Mouse (Mus musculus) MN1 (cell line): ENCODE results near the gene Coasy.

Source experiments
- DNase-seq: peaks from one replicate; pipeline ENCODE4 v3.0.0-alpha.2; 2016; ENCODE audit warnings: low spot score

Coasy gene

DNA sequence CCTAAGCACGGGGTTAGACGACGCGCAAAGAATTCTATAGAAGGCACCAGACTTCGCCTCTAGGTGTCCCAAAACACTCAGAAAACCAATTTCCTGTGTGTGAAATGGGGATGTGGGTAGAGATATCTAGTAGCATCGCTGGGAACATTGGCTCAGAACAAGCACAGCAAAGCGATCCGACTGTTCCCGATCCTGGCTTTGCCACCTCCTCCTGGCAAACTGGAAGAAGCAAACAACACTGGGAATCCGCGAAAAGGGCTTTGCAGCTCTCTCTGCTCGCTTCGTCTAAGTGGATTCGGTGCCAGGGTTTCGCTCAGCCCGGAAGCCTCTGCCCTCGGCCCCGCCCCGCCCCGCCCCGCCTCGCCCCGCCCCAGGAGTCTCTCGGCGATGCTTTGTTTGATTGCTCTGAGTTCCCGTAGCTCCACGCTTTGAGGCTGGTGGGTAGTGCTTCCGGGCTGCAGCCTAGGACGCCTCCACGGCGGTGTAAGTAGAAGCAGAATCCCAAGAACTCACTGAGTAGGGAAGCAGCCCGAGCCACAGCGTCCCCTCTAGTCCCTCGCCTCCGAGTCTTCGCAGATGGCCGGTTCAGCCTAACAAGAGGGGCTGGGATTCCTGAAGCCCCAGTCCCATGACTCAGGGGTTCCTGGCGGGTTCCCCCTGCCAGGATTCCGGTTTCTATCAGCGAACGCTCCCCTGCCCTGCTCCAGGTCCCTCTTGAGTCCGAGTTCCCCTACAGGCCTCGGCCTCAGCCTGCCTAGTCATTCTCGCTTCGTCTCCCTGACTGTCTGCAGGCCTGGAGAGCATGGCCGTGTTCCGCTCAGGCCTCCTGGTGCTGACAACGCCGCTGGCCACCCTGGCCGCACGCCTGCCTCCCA is at the start of gene Coasy:
Gene Coasy, plus strand, starts transcription at position 358 of the 875 bp plus-strand sequence.
- peak; percentile 93 for DNase-seq

DNA sequence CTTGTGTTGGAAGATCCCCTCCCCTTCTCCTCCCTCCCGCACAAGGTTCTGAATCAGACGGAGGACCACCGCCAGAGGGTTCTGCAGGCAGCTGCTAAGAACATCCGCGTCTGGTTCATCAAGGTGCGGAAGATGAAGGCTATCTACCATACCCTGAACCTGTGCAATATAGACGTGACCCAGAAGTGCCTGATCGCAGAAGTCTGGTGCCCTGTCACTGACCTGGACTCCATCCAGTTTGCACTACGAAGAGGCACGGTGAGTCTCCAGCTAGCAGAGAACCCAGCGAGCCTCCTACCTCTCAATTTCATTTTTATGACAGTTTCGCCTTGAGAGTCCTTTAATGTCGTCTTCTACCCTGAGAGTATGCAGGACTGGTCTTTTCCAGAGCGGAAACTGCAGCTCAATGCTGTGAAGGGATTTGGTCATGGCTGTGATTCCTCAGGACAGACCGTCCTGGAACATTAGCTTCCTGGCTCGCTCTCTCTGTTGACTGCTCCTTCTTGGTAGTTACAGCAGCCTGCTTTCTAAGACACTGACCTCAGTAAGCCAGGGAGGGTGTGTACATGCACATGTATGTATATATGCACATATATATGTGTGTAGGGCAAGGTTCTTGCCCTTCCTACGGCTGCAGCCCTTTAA is 48.4 kb upstream of the Coasy start:
- no peak for DNase-seq

DNA sequence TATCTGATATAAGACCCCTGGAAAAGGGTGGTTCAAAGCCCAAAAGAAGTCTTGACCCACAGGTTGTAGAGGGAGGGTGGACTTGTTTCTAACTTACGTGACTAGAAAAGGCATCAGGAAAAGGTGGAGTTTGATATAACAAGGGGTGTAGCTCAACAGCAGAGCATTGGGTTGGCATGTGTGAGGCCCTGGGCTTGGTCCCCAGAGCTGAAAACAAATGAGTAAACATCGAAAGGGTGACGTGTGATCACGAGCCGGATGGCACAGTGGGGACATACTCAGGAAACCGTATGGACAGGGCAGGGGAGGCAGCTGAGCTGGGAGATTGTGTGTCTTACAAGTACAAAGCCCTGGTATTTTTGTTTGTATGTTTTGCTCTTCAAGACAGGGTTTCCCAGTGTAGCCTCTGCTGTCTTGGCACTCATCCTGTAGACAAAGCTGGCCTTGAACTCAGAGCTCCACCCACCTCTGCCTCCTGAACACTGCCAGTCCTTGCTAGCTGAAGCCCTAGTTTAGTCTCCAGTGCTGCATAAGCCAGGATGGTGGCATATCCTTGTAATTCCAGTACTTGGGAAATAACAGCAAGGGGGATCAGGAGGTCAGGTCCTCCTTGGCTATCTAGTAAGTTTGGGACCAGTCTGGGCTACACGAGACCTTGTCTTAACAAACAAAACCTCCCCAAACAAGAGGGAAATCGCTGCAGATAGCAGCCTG is 47.6 kb upstream of the Coasy start:
- no peak for DNase-seq

DNA sequence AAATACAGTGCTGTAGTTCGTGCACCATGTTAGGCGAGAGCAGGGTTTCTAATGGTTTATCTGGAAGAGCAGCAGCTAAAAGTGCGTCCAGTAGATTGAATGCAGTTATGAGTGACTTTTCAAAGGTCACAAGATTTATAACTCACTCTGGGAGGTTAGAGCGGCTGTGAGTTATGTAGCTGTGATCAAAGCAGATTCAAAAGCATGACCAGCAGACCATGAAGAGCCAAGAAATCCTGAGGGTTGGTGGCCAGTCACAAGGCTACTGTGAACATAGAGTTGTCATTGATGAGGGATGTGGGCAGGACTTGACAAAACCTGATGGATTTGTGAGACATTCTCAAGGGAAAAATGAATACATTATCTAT is 47.1 kb upstream of the Coasy start:
- DNase-seq = no peak

DNA sequence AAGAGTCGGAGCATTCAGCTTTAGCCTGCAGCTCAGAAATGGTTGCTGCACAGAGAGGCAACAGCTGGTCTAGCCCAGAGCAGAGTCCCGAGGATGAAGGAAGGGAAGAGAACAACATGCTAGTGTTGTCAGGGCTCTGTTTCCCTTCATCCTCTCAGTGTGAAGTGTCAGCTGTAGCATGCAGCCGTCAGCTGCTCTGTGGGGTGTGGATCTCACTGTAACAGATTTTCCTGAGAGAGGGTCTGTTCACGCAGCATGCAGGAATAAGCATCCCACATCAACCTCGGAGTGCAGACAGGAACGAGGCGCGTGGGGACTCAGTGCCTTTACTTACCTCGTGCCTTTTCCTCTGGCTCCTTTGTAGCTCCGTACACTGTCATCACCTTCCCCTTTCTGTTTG is 44.6 kb upstream of the Coasy start:
- no peak for DNase-seq

DNA sequence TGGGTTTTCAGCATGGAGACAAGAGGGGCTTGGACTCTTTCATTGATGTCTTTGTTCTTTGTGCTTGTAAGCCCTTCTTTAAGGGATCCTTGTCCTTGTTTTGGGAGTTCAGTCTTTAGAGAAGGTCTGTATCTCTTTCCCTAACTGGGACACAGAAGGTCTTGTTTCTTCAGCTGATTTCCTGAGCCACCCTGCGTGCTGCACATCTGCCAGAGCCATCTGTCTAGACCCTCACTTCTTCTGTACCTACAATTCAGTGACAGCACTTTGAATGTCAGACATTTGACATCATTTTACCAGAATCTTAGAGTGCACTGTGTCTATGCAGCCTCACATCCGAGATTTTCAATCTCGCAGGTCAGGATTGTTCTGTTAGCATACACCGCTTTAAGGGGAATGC is 36.5 kb upstream of the Coasy start:
- no peak for DNase-seq

DNA sequence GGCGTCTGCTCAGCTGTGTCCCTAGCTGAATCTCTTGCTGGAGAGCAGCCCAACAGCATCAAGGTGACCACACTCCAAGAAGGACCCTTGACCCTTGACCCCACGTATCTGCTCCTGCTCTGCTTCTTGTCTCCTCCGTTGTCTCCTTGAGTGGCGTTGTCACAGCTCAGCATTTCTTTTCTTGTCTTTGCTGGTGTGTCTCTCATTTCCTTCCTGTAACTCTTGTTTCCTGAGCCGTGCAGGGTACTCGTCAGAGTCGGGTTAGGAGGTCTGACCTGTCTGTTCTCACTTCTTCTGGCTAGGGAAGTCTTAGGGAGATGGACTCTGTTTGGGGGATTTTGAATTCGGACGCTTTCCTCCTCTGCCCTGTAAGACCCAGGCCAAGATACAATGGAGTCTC is 35.9 kb upstream of the Coasy start:
- no peak for DNase-seq

DNA sequence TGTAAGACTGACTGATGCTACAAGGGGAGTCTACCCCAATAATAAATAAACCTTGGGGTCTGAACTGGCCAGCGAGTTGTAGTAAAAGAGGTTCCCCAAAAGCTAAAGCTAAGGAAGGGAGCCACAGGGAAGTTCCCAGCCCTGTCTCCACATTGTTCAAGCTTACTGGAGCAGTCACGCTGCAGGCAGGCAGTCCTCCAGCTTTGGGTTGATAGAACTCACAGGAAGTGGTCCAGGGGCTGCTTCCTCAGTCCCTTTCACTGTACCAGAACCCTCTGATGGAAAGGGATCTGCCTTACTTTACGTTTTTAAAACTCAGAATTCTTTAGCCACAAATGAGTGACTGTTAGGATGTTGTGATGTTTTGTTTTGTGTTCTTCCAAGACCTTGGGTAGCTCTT is 34.9 kb upstream of the Coasy start:
- DNase-seq = no peak

DNA sequence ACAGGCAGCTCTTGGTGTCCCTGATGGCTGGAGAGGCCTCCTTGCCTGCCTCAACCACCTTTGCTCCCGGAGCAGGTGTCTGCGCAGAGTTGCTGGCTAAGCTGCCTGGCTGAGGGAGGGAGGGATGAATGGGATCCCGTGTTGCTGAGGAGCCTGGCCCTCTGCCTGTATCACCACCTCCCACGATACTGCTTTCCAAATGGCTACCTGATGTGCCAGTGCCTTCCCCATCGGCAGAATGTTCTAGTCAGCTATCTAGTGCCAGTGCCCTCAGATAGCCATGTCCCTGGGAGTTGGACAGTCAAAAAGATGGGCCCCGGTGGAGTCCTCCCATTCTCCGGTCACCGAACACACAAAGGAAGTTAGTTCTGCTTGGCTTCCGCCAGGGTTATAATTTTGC is 32.0 kb upstream of the Coasy start:
- no peak for DNase-seq

DNA sequence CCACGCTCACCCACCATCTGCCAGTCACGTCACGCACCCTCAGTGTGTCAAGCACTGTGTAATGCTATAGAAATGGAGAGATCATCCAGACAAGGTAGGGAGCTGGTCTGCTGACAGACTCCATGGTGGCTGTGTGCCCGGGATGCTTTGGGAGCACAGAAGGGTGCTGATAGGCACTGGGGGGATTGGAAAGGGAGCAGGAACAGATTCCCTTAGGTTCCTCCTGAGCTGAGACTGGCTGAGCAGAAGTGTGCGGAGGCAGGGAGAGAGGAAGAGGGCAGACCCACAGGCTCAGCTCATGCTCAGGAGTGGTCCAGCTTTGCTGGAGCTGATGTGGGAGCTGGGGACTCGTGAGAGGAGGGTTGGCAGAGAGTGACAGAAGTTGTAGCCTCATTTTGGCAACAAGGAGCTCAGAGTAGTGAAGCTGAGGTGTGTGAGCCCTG is 31.3 kb upstream of the Coasy start:
- peak; percentile 36 for DNase-seq

DNA sequence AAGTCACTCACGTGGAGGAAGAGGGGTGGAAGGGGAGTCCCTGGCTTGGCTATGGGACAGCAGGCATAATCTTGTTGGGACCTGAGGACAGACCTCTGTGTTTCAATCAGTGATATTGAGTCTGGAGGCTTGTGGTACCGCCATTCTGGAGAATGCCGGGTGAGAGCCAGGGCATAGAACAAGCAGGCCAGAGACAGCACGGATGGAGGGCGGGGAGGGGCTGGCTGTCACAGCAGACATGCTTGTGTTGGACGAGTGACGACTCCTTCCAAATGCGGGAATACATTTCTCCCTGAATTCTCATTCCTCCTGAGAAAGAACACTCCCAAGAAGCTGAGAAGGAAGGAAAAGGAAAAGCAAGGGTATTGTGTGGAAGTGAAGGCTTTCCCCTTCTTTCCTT is 30.7 kb upstream of the Coasy start:
- DNase-seq = no peak

DNA sequence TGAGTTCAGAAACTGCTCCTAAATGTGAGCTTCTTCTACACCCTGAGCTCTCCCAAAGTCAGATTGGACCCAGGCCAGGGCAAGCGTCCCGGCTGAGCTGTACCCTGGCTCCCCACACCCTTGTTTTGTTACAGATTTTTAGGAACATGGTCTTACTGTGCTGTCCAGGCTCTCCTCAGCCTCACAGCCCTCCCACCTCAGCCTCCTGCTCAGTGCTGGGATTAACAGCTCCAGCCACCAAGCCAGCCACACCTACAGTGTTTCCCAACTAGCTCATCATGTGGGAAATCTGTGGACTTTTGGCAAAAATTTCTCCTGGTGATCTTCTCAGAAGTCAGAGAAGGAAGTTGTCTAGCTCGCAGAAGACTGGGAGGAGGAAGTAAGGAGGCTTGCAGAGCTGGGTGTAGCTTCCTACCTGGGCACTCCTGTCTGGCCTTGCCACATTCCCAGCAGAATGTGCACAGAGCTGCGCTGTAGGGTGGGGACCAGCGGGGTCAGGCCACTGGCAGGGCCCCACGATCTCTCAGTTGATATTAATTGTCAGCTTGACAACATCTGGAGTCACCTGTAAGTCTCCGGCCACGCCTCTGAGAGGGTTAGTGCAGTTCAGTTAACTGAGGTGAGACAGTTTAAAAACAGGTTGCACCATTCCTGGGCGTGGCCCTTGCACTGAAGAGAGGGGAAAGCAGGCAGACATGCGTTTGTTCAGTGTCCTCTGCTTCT is 29.5 kb upstream of the Coasy start:
- no peak for DNase-seq

DNA sequence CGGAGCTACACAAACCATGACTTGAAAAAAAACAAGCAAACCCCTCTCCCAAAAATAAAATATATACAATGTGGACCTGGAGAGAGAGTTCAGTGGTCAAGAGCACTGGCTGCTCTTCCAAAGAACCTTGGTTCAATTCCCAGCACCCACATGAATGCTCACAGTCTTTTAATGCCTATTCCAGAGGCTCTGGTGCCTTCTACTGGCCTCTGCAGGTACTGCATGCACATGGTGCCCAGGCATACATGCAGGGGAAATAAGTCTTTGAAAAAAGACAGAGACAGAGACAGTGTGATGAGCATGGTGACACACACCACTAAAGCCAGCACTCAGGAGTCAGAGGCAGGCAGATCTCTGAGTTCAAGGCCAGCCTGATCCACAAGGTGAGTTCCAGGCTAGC is 28.4 kb upstream of the Coasy start:
- DNase-seq = no peak

DNA sequence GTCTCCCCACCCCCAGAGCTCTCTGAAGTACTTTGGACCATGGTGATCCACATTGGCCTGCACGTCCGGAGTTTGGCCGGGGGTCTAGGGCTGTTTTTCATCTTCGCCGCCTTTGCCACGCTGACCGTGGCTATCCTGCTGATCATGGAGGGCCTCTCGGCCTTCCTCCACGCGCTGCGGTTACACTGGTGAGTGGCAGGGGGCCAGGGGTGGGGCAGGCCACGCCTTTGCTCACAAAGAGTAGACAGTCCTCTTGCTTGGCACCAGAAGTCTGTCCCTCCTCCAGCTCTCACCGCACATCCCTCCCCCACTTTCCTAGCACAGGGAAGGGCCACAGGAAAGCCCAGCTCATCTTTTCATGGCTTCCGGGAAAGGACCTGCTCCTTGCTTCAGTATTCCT is 26.9 kb upstream of the Coasy start:
- DNase-seq = no peak

DNA sequence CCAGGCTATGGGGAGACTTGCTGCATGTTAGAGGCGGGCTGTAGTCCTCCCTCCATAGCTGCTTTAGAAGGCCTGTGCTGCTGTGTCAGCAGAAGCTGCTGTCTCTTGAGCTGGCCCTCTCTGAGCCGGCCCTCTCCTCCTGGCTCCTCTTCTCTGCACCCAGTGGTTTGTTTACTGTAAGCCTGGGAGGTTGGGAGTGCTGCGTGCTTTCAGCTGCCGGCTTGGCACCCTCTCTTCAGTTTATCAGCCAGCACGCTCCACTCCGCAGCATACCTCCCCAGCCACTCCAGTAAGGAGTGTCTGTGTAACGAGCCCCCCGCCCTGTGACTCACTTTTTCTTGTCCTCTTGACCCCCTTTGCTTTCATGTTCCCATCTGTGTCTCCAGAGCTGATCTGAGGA is 25.5 kb upstream of the Coasy start:
- no peak for DNase-seq

DNA sequence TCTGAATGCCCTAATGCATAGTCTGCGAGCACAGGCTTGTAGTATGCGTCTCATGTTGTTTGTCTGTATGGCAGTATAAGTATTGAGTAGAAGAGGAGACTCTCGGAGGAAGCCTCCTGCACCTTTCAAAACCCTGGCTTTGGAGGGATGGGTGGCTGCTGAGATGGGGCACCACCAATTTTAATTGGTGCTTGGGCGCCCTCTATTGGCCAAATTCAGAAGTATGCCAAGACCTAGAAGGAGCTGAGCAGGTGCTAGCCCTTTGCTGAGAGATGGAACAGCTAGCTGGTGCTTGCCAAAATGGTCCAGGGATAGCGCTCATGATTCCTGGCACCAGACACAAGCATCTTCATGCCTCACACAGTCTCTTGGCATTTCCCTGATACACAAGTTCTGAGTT is 24.5 kb upstream of the Coasy start:
- DNase-seq = peak; percentile 85

DNA sequence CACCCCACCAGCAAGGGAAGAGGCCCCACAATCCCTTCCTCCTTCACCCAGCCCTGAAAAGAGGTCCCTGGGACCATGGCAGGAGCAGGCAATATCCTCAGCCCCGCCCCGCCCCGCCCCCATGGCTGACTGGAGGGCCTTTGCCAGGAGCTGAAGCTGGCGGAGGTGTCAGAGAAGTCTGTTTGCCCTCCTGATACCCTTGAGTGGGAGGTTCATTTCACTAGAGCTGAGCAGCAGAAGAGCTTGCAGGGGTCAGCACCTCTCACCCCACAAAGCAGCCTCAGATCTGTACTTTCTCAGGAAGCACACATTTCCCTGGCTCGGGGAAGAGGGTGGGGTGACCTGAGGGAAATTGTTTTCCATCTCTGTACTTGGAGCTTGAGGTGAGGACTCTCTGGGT is 23.6 kb upstream of the Coasy start:
- DNase-seq = no peak

DNA sequence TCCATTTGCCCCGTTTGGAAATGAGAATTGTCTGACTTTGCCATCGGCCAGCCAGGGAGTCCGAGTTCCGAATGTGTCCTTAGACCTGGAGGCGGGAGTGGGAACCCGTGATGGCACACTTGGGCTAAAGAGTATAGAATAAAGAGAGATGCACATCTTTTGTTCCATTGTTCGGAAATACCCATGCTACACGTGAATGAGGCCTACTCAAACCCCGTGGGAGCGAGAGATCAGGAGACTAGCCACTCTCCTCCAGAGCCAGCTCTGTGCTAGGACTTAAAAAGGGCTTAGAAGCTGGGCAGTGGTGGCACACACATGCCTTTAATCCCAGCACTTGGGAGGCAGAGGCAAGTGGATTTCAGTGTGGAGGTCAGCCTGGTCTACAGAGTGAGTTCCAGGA is 22.9 kb upstream of the Coasy start:
- DNase-seq = no peak

DNA sequence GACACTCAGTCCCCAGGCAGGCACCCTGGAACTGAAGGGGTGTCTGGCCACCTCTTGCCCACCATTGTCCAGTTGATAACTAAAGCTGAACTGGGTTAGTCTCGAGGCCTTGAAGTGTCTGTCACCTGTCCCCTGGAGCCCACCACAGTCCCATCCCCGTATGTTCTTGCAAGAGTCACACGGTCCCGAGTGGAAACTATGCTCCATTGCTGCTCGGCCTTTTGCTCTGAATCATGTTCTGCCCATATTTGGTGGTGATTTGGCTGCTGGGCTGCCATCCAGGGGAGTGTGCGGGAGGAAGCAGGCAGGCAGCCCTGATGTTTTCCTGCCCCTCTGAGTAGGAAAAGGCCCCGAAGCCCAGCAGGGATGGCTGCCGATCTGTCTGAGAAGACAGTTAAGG is 22.2 kb upstream of the Coasy start:
- peak; percentile 68 for DNase-seq

DNA sequence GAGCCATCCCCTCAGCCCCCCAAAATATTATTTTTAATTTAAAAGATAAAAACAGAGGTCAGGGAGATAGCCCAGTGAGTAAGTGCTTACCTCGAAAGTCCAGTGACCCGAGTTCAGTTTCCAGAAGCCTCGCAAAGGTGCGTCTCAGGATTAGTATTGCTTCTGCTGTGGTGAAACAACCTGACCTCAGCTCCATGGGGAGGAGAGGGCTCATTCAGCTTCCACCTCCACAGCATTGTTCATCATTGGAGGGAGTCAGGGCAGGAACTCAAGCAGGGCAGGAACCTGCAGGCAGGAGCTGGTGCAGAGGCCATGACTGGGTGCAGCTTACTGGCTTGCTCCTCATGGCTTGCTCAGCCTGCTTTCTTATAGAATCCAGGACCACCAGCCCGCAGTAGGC is 21.3 kb upstream of the Coasy start:
- DNase-seq = no peak

DNA sequence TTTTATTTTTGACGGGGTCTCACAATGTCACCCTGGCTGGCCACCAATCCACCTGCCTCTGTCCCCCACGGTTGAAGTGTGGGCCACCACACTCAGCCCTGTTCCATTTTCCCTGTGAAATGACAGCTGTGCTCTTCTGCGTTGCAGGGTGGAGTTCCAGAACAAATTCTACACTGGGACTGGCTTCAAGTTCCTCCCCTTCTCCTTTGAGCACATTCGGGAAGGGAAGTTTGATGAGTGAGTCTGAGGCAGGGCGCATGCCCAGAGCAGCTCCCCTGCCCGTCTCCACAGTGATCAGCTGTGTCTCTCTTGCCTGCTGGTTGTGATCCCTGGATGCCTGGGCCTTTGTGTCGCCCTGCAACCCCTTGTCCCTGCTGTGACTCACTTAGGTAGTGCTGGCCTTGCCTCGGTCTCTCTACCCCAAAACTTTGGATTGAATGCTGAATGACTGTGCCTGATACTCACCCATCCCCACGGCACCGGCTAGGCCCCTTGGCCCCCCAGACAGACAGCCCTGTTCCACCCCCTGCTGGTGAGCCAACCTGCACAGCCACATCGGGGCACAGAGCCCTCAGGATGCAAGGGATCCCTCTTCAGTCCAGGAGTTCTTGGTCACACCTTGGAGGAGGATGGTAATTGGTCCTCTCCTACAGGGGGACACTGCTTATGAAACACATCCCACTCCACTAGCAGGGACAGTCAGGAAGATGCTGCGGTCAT is 20.0 kb upstream of the Coasy start:
- DNase-seq = no peak
